Mouse (Mus musculus): ENCODE measurements at regions not wholly inside any gene's neighbourhood (a gene's known extent, or its start where the extent isn't known, plus 50 kb on each side); places are given as distances from the start of the nearest gene placed in this dataset.

DNA sequence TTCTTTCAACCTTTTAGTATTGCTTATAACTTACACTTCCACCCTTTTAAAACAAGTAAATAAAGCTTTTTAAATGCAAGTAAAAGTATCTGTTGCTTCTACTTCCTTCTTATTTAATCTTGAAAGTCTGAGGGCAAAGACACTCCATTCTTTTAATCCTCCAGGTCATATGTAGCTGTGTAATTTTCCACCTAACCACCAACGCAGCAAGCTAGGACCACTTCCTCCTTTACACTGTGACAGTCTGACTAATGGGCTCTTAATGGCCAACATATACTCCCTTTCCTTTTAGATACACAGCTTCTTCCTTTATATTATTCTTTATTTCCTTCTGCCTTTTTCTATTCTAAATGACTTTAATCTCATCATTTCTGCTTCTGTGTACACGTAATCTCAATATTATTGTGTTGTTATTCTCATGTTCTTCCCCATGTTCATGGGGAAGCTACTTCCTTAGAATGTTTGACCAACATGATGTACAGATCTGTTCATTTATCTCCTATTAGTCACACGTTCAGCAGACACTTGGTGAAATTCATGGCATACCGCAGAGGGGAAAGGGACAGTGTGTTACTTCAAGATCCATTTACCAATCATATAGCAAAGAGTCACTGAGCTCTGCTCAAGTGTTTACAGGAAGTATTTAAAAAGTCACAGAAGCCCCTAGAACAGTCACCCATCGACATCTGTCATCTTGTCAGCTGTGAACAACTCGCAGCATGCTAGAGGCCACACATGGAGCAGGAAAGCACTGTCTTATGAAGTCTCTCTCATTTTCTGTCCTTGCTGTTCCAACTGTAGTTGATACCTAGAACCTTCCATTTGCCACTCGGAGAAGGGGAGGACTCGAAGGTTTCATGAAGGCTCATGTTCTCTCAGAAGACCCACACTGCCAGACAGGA lies 172.2 kb upstream of the Slc7a11 start:
- intact Hi-C loops (cut with DNase I): no loop called here
- no peak for DNase-seq
- Histone ChIP-seq H3K27me3 (ENCODE audit: control insufficient read depth, insufficient read depth, low read length) (no peaks in the 10 kb centered on the region), H3K4me3 (no peak overlapping the region), H3K79me2 (replicated peaks; ENCODE audit: control insufficient read depth, insufficient read depth, low read length) (no peaks in the 10 kb centered on the region), H3K9ac (ENCODE audit: low read depth, low read length) (no peak overlapping the region), H3K27ac (no peak overlapping the region), H3K4me1 (ENCODE audit: control insufficient read depth, insufficient read depth, low read length) (no peaks in the 10 kb centered on the region), H3K36me3 (ENCODE audit: control insufficient read depth, insufficient read depth, low read length) (no peaks in the 10 kb centered on the region)
- no peak for TF ChIP-seq EP300 (IDR thresholded peaks at IDR 0.05; ENCODE audit: insufficient read depth, low read depth, low read length)
- 65% methylated on average over 8 of the region's 8 CpGs for WGBS

DNA sequence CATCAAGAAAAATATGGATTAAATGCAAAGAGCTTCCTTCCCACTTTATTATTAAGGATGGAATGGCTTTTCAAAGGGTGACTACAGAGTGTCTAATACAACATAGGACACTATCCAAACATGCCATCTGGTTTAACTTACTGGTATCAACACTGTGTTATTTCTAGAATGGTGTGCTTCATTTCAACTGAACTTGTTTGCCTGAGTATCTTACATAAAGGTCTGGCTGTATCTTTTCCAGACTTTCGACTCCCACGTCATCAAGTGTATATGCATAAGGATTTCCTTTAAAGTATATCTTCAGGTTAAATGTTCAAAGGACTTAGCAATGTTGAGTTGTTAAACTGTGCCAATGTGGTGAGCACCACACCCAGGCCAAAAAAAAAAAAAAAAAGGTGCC lies 169.6 kb upstream of the Slc7a11 start:
- intact Hi-C loops (cut with DNase I): no loop called here
- Histone ChIP-seq H3K27me3 (ENCODE audit: control insufficient read depth, insufficient read depth, low read length) (no peaks in the 10 kb centered on the region), H3K4me1 (ENCODE audit: control insufficient read depth, insufficient read depth, low read length) (peaks cover 2% of the 10 kb centered on the region; the same call in 1 of the 2 replicates), H3K4me3 (no peak overlapping the region), H3K27ac (no peak overlapping the region), H3K36me3 (ENCODE audit: control insufficient read depth, insufficient read depth, low read length) (no peaks in the 10 kb centered on the region), H3K9ac (ENCODE audit: low read depth, low read length) (no peak overlapping the region), H3K79me2 (replicated peaks; ENCODE audit: control insufficient read depth, insufficient read depth, low read length) (no peaks in the 10 kb centered on the region)
- WGBS: 68% methylated on average over 2 of the region's 2 CpGs
- no peak for TF ChIP-seq POLR2A (IDR thresholded peaks at IDR 0.05; ENCODE audit: insufficient read depth, low read depth, low read length)
- TF ChIP-seq EP300 (IDR thresholded peaks at IDR 0.05; ENCODE audit: insufficient read depth, low read depth, low read length): no peak
- TF ChIP-seq CTCF (IDR thresholded peaks at IDR 0.05): no peak
- DNase-seq: no peak

DNA sequence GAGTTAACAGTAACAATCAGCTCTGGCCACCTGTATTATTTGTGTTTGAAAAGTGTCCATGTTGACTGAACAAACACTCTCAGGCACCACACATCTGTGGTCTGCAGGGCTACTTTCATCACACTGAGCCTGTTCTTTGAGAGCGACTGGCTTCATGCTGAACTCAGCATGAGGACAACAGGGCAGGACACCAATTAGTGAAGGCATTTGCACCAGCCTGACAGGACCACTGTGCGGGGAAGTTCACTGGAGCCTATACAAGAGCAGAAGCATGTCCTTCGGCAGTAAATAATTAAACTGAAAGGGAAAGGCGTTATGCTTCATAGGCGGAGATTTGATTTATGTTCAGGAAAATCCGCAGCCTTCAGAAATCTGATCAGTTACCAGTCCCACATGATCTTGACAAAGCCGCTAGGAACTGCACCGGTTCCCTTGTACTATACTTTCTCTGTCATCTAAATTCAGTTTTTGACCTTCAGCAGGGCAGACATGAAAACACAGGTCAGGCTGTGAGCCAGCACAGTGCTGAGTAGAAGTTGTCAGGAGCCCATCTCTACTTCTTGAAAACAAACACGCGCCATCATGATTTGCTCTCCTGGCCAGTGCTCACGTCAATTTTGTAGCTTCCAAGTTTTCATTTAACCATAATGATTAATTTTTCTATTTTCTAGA lies 166.1 kb upstream of the Slc7a11 start:
- Histone ChIP-seq H3K36me3 (ENCODE audit: control insufficient read depth, insufficient read depth, low read length) (no peaks in the 10 kb centered on the region), H3K4me3 (no peak overlapping the region)
- no peak for DNase-seq

DNA sequence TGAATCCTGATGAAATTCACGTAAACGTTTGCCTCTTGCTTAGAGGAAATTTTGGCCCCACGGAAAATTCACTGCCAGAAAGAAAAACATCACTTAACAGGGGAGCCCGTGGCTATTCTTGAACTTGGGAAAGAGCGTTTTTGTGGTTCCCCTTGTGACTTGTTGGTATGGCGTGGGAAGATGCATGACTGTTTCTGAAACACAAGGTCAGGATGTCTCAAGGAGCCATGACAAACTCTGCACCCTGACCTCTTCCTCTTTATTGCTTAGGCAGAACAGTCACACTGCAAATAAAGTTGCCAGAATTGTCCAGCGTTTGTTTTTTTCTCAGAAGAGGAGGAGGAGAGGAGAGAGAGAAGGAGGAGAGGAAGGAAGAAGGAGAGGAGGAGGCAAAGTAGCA lies 164.3 kb upstream of the Slc7a11 start:
- Histone ChIP-seq H3K4me3 (no peak overlapping the region), H3K4me1 (ENCODE audit: control insufficient read depth, insufficient read depth, low read length) (peaks cover 2% of the 10 kb centered on the region; the same call in 1 of the 2 replicates), H3K79me2 (replicated peaks; ENCODE audit: control insufficient read depth, insufficient read depth, low read length) (no peaks in the 10 kb centered on the region), H3K27ac (no peak overlapping the region), H3K9ac (ENCODE audit: low read depth, low read length) (no peak overlapping the region), H3K36me3 (ENCODE audit: control insufficient read depth, insufficient read depth, low read length) (no peaks in the 10 kb centered on the region), H3K27me3 (ENCODE audit: control insufficient read depth, insufficient read depth, low read length) (no peaks in the 10 kb centered on the region)
- no peak for DNase-seq
- intact Hi-C loops (cut with DNase I): no loop called here
- TF ChIP-seq POLR2A (IDR thresholded peaks at IDR 0.05; ENCODE audit: insufficient read depth, low read depth, low read length) (no peak), CTCF (IDR thresholded peaks at IDR 0.05) (no peak), EP300 (IDR thresholded peaks at IDR 0.05; ENCODE audit: insufficient read depth, low read depth, low read length) (no peak)
- WGBS: 48% methylated on average over 7 of the region's 7 CpGs

More for the DNA sequence above, 166.1 kb upstream of the Slc7a11 start:
- no peak for TF ChIP-seq EP300 (IDR thresholded peaks at IDR 0.05; ENCODE audit: insufficient read depth, low read depth, low read length)
- TF ChIP-seq POLR2A (IDR thresholded peaks at IDR 0.05; ENCODE audit: insufficient read depth, low read depth, low read length): no peak
- no peak for TF ChIP-seq CTCF (IDR thresholded peaks at IDR 0.05)
- Histone ChIP-seq H3K79me2 (replicated peaks; ENCODE audit: control insufficient read depth, insufficient read depth, low read length) (no peaks in the 10 kb centered on the region), H3K9ac (ENCODE audit: low read depth, low read length) (no peak overlapping the region), H3K27ac (no peak overlapping the region), H3K4me1 (ENCODE audit: control insufficient read depth, insufficient read depth, low read length) (peaks cover 2% of the 10 kb centered on the region; the same call in 1 of the 2 replicates), H3K27me3 (ENCODE audit: control insufficient read depth, insufficient read depth, low read length) (no peaks in the 10 kb centered on the region)
- 79% methylated on average over 11 of the region's 11 CpGs for WGBS
- intact Hi-C loops (cut with DNase I): no loop called here

DNA sequence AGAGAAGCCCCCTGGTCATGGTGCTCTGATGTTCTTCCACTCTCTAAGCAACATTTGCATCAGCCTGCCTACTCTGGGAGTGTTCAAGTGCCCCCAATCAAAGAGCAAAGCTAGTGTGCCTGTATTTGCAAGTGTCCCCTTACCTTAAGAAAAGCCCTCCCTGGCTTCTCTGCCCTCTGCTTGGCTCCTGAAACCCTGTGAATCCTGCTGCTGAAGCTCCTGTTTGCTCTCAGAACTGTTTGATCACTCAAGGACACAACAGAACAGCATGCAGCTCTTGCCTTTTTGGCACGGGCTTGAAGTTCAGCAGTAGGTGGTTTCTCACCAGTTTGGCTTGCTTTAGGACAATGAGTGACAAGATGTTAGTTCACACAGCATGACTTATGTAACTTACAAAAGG lies 163.6 kb upstream of the Slc7a11 start:
- TF ChIP-seq EP300 (IDR thresholded peaks at IDR 0.05; ENCODE audit: insufficient read depth, low read depth, low read length): no peak
- TF ChIP-seq POLR2A (IDR thresholded peaks at IDR 0.05; ENCODE audit: insufficient read depth, low read depth, low read length): no peak
- no peak for TF ChIP-seq CTCF (IDR thresholded peaks at IDR 0.05)
- Histone ChIP-seq H3K4me1 (ENCODE audit: control insufficient read depth, insufficient read depth, low read length) (peaks cover 2% of the 10 kb centered on the region; the same call in 1 of the 2 replicates), H3K27me3 (ENCODE audit: control insufficient read depth, insufficient read depth, low read length) (no peaks in the 10 kb centered on the region), H3K9ac (ENCODE audit: low read depth, low read length) (no peak overlapping the region), H3K79me2 (replicated peaks; ENCODE audit: control insufficient read depth, insufficient read depth, low read length) (no peaks in the 10 kb centered on the region), H3K27ac (no peak overlapping the region), H3K36me3 (ENCODE audit: control insufficient read depth, insufficient read depth, low read length) (no peaks in the 10 kb centered on the region), H3K4me3 (no peak overlapping the region)
- no peak for DNase-seq
- intact Hi-C loops (cut with DNase I): no loop called here
- 33% methylated on average over 1 of the region's 1 CpGs for whole genome bisulfite sequencing

DNA sequence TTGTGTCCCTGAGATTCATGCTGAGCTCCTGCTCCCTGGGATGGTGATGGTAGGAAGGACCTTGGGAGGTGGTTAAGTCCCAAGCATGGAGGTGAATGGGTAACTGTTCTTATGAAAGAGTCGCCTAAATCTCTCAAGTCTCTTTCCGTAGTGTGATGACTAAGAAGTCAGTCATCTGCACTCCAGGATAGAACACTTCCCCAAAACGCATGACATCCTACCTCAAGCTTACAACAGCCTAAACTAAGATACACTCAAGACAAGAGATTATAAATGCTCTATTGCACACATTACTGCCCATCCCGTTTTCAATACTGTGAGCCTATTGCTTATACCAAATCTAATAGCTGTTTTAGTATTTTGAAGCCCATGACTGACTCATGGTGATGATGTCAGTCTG lies 162.3 kb upstream of the Slc7a11 start:
- H3K4me3 ChIP-seq: no peak overlapping the region
- H3K36me3 ChIP-seq (ENCODE audit: control insufficient read depth, insufficient read depth, low read length): no peaks in the 10 kb centered on the region
- intact Hi-C loops (cut with DNase I): no loop called here
- no peaks in the 10 kb centered on the region for H3K27me3 ChIP-seq (ENCODE audit: control insufficient read depth, insufficient read depth, low read length)
- TF ChIP-seq EP300 (IDR thresholded peaks at IDR 0.05; ENCODE audit: insufficient read depth, low read depth, low read length) (no peak), POLR2A (IDR thresholded peaks at IDR 0.05; ENCODE audit: insufficient read depth, low read depth, low read length) (no peak), CTCF (IDR thresholded peaks at IDR 0.05) (no peak)
- no peak overlapping the region for H3K9ac ChIP-seq (ENCODE audit: low read depth, low read length)
- no peak overlapping the region for H3K27ac ChIP-seq
- WGBS: 87% methylated on average over 4 of the region's 4 CpGs
- H3K4me1 ChIP-seq (ENCODE audit: control insufficient read depth, insufficient read depth, low read length): peaks cover 2% of the 10 kb centered on the region; the same call in 1 of the 2 replicates
- H3K79me2 ChIP-seq (replicated peaks; ENCODE audit: control insufficient read depth, insufficient read depth, low read length): no peaks in the 10 kb centered on the region
- DNase-seq: no peak

Data from heart, adult 2 months (tissue).